Mouse (Mus musculus): Measurements from ENCODE around the gene Pradc1. TPM values are rescaled to one million over a fixed set of nuclear protein-coding genes. Genes with fewer than 3 reads are reported as not detected.

The Pradc1 gene
- total RNA-seq, 4 experiments from 2014 or later = 25.7 to 34.2 (median 32.3) TPM

- peak in 1 of 2 experiments; percentile 45 for DNase-seq (ENCODE audit: low spot score in 2 of 2)
These were observed 54.6 kb downstream of the Pradc1 start for GRCm38 (mm10) chr6:85397165-85397564.

Other genes starting within 250 kb of the Pradc1 start
- gene Sfxn5, start 118.5 kb downstream of the Pradc1 start, total RNA-seq (2022) = 100 to 1,000 TPM; 177 to 201 (median 188) TPM
- 10 to 100 TPM; 76.8 to 87.2 (median 83.1) TPM for gene Rab11fip5, start 77.3 kb downstream of the Pradc1 start, total RNA-seq (2022)
- gene Noto, start 28.1 kb downstream of the Pradc1 start, total RNA-seq (2022) = not detected
- gene Smyd5, start 20.0 kb downstream of the Pradc1 start, total RNA-seq (2022) = 10 to 100 TPM; 53.0 to 58.7 (median 54.3) TPM
- gene Cct7, start 456 bp downstream of the Pradc1 start, total RNA-seq (2022) = 100 to 1,000 TPM; 206 to 234 (median 220) TPM
- gene Fbxo41, start 51.0 kb upstream of the Pradc1 start, total RNA-seq (2022) = 10 to 100 TPM; 80.0 to 89.9 (median 88.0) TPM
- 10 to 100 TPM; 19.1 to 29.4 (median 26.6) TPM for gene Egr4, start 61.6 kb upstream of the Pradc1 start, total RNA-seq (2022)
- gene Alms1, start 135.6 kb upstream of the Pradc1 start, total RNA-seq (2022) = 10 to 100 TPM in 2 of 4 experiments, 1 to 10 TPM in 2; 8.2 to 10.8 (median 9.9) TPM

Measured in left cerebral cortex, adult 8-10 months (tissue).